Mouse (Mus musculus) olfactory bulb, adult 2 months (tissue): Measurements from ENCODE around the gene Acap1. TPM values are rescaled to one million over a fixed set of nuclear protein-coding genes. Genes with fewer than 3 reads are reported as not detected.
"Not testable (repeated sequence)": the region's sequence is repeated elsewhere in the genome, so short reads cannot be mapped to it uniquely, and the experiment has no call there.

Experiments used
- H3K27ac ChIP-seq: fragments of 200-500 bp; 2 replicates; pipeline ENCODE4 v1.5.1; 2012; ENCODE audit warnings: low read depth, low read length; ENCODE audit not compliant: insufficient read depth
- H3K4me1 ChIP-seq: fragments of 200-500 bp; 2 replicates; pipeline ENCODE4 v1.6.1; 2012; ENCODE audit warnings: low read length; ENCODE audit not compliant: control insufficient read depth, insufficient read depth
- H3K4me3 ChIP-seq: fragments of 200-500 bp; 2 replicates; pipeline ENCODE4 v1.5.1; 2012; ENCODE audit warnings: mild to moderate bottlenecking, low read depth, low read length, moderate library complexity; ENCODE audit not compliant: insufficient read depth
- CTCF ChIP-seq: fragments of 200-500 bp; IDR thresholded peaks from 2 replicates; pipeline ENCODE4 v1.5.1; 2012; ENCODE audit warnings: low read depth, mild to moderate bottlenecking, low read length, moderate library complexity; ENCODE audit not compliant: insufficient read depth
- POLR2A ChIP-seq: fragments of 200-500 bp; IDR thresholded peaks from 2 replicates; pipeline ENCODE4 v1.6.1; 2012; ENCODE audit warnings: mild to moderate bottlenecking, low read depth, low read length, moderate library complexity; ENCODE audit not compliant: insufficient read depth
- WGBS: fragments of 180-500 bp; shearing (Covaris S2); methylation state at CpG from one replicate; pipeline ENCODE4 v1.1.7; 2018; 5-methylcytosine and 5-hydroxymethylcytosine counted together
- polyA plus RNA-seq: library from polyadenylated mRNA; stranded (reverse); fragments of >200 nt; gene quantifications from 2 replicates; pipeline ENCODE4 v1.2.4, GENCODE M21; 2012; ENCODE audit warnings: low replicate concordance; ENCODE audit not compliant: missing spikeins, insufficient read depth, insufficient read length

Acap1 gene
- polyA plus RNA-seq, 1 experiment: 120 TPM

GRCm38 (mm10) chr11:69935137-69935879 lies 40.0 kb upstream of the Acap1 start, which contains the start of gene Ybx2:
Gene Ybx2, plus strand, starts transcription at chr11:69935796.
- peaks cover 17% of the 10 kb centered on the region for H3K4me1 ChIP-seq
- 2% methylated on average over 62 of the region's 62 CpGs for WGBS
- TF ChIP-seq CTCF (no peak), POLR2A (no peak)
- peak within 1 kb of the TSS; percentile 48 for H3K4me3 ChIP-seq
- H3K27ac ChIP-seq: no peak within 1 kb of the TSS

DNA sequence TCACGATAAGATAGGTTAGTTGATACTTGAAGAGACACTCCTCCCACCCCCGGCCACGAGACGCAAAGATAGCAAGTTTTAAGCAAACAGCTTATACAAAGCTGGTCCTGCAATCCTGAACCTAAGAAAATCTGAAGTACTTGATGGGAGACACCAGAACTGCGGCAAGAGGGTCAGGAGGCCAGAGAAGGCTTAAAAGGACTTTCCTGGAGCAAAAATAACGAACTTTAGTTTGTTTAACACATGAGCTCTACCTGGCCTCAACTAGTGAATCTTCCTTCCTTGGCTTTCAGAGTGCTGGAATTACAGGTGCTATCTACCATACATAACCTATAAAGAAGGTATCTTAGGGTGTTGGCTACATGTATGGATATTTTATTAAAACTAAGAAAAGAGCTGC lies 39.3 kb upstream of the Acap1 start:
- Histone ChIP-seq H3K4me3 (no peak overlapping the region), H3K4me1 (peaks cover 17% of the 10 kb centered on the region), H3K27ac (no peak overlapping the region)
- TF ChIP-seq POLR2A (no peak), CTCF (no peak)
- WGBS: 14% methylated on average over 6 of the region's 6 CpGs

DNA sequence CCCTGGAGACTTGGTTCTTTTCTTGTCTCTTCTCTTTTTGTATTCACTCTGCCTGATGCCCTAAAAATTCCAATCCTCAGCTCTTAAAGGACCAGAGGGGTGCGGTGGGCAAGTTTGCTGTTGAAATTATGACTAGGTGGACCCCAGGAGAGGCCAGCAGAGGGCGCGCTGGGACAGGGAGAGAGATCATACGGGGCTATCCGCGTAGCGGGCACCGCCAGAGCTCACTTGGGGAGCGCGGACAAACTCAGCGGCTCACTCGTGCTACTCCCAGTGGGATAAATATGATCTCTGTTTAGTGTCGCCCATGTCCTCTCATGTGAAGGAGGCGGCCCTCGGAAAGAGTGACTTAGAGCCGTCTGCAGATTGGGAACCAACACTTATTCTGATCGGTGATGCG lies 38.8 kb upstream of the Acap1 start:
- no peak overlapping the region for H3K4me3 ChIP-seq
- WGBS: 1% methylated on average over 18 of the region's 18 CpGs
- H3K4me1 ChIP-seq: peaks cover 17% of the 10 kb centered on the region
- TF ChIP-seq POLR2A (no peak), CTCF (peak; percentile 86)
- H3K27ac ChIP-seq: no peak overlapping the region

- Histone ChIP-seq H3K27ac (no peak overlapping the region), H3K4me3 (no peak overlapping the region), H3K4me1 (peaks cover 17% of the 10 kb centered on the region)
- 71% methylated on average over 4 of the region's 4 CpGs for WGBS
- no peak for TF ChIP-seq CTCF
- no peak for TF ChIP-seq POLR2A
Measured at GRCm38 (mm10) chr11:69933066-69933465, 37.7 kb upstream of the Acap1 start.

- Histone ChIP-seq H3K27ac (no peak overlapping the region), H3K4me3 (no peak overlapping the region), H3K4me1 (peaks cover 17% of the 10 kb centered on the region)
- no peak for TF ChIP-seq POLR2A
- no peak for TF ChIP-seq CTCF
- WGBS: 37% methylated on average over 3 of the region's 3 CpGs
Measured at GRCm38 (mm10) chr11:69932254-69932653, 36.9 kb upstream of the Acap1 start.

GRCm38 (mm10) chr11:69931769-69932168 lies 36.4 kb upstream of the Acap1 start:
- Histone ChIP-seq H3K4me1 (peaks cover 17% of the 10 kb centered on the region), H3K27ac (no peak overlapping the region), H3K4me3 (no peak overlapping the region)
- WGBS: 73% methylated on average over 8 of the region's 8 CpGs
- TF ChIP-seq CTCF (no peak), POLR2A (no peak)

DNA sequence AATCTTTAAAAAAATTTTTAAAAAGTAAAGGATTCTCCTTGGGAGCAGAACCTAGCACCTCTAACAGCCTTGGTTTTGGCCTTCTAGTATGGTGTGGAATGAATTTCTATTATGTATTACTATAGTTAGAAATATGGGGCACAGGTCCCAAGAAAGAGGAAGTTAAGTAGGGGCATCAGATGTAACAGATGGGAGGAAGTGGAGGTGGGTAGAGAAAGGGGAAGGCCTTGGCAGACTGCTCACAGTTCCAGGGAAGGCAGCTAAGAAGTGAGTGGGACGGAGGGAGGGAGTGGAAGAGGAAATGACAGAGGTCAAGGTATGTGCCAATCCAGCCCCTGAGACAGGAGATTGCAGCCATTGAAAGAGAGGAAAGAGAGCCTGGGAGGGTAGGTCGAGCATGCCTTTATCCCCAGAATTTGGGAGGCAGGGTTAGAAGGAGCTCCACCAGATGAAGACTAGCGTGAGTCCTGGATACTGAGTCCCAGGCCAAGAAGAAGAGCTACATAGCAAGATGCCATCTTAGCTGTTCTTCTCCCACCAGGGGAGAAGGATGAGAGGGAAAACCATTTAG lies 35.7 kb upstream of the Acap1 start:
- no peak for TF ChIP-seq POLR2A
- TF ChIP-seq CTCF: no peak
- WGBS: 73% methylated on average over 3 of the region's 3 CpGs
- H3K4me3 ChIP-seq: no peak overlapping the region
- peaks cover 13% of the 10 kb centered on the region for H3K4me1 ChIP-seq
- no peak overlapping the region for H3K27ac ChIP-seq

GRCm38 (mm10) chr11:69930176-69930575 lies 34.8 kb upstream of the Acap1 start:
- 87% methylated on average over 8 of the region's 8 CpGs for WGBS
- not testable (repeated sequence) for H3K4me1 ChIP-seq, H3K27ac ChIP-seq, H3K4me3 ChIP-seq

- no peak for TF ChIP-seq POLR2A
- TF ChIP-seq CTCF: no peak
- Histone ChIP-seq H3K27ac (no peak overlapping the region), H3K4me3 (no peak overlapping the region), H3K4me1 (peaks cover 2% of the 10 kb centered on the region)
- 86% methylated on average over 4 of the region's 4 CpGs for WGBS
Measured at GRCm38 (mm10) chr11:69929712-69930111, 34.4 kb upstream of the Acap1 start.
